Mouse (Mus musculus): Measurements from ENCODE around the gene Dcn. TPM values are rescaled to one million over a fixed set of nuclear protein-coding genes. Genes with fewer than 3 reads are reported as not detected.

Gene Dcn
- polyA plus RNA-seq (2015; fragmentation: Nextera tagmentation; extraction: Ambion mirVana) = 153 and 157 TPM in 2 replicates

DNA sequence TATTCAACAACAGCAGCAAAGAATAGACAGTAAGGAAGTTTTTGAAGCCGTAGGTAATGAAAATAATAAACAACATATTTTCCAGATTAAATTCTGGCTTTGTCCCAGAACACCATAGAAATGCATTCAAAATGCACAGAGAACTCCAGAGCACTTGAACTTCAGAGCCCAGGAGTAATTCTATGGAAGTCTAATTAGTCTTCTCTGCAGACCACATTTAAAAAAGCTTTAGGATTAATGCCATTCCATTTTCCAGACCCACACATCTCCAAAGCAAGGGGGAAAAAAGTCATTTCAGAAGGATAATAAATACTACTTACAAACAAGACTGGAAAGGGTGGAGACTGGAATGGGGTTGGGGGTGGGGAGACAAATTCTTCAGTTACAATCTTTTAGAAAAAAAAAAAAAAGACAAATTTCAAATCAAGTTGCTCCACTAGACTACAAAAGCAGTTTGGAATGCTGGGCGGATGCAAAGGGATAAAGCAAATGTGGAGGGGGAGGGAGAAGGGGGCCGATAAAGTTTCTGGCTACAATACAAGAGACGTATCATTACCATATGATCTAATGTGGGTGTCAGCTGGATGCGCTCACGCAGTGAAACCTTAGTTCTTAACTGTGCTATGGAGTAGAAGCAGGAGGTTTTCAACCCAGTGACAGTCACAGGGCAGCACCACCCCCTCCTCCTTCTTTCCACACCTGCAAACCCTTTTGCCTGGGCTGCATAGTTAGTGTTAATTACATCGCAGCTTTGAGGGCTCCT is at the start of gene Dcn:
TSS of gene Dcn (plus strand) at position 606 of the 763 bp plus-strand sequence.
- H3K27me3 ChIP-seq (ENCODE audit: insufficient read depth, low read length) = no peaks in the 10 kb centered on the region
- no peak within 1 kb of the TSS for H3K9ac ChIP-seq (replicated peaks)
- WGBS (ENCODE audit: insufficient replicate concordance) = 34% methylated on average over 7 of the region's 7 CpGs
- H3K9me3 ChIP-seq (ENCODE audit: low read length) = no peaks in the 10 kb centered on the region
- no peaks in the 10 kb centered on the region for H3K4me1 ChIP-seq (ENCODE audit: insufficient read depth)
- H3K4me3 ChIP-seq (ENCODE audit: low read depth, low read length) = 0 out of 2 replicates have a peak within 1 kb of the TSS, but pooled peaks have one; percentile 4
- DNase-seq = no peak
- TF ChIP-seq EP300 (IDR thresholded peaks at IDR 0.05; ENCODE audit: low read depth) (no peak), CTCF (IDR thresholded peaks at IDR 0.05; ENCODE audit: low read depth) (no peak)
- 0 out of 2 replicates have a peak within 1 kb of the TSS, but pooled peaks have one; percentile 4 for H3K27ac ChIP-seq (ENCODE audit: low read depth)
- no peaks in the 10 kb centered on the region for H3K36me3 ChIP-seq (replicated peaks; ENCODE audit: insufficient read depth, low read length)
- no peak for ATAC-seq
- H3K4me2 ChIP-seq (ENCODE audit: low read depth, low read length) = peak within 1 kb of the TSS; percentile 3; the same call in 1 of the 2 replicates

DNA sequence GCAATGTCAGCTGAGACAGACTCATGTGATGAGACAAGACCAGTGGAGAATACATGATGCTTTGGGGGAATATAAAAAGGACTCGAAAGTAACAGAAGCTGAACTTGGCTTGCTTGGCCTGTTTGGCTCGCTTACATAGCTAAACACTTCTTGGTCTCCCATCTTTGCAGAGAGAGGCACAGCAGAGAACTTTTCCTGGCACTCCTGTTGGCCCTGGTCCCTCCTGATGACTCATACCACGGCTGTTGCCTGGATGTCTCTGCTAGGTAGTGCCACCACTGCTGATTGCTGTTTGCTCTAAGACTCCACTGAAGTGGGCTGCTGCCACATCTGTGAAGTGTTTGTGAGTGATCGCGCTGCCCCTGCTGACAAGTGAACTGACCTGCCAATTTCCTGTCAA is 42.7 kb upstream of the Dcn start:
- Histone ChIP-seq H3K4me1 (ENCODE audit: insufficient read depth) (no peaks in the 10 kb centered on the region), H3K9me3 (ENCODE audit: low read length) (no peaks in the 10 kb centered on the region), H3K4me3 (ENCODE audit: low read depth, low read length) (no peak overlapping the region), H3K4me2 (ENCODE audit: low read depth, low read length) (no peak overlapping the region), H3K27ac (ENCODE audit: low read depth) (no peak overlapping the region), H3K9ac (replicated peaks) (no peak overlapping the region), H3K36me3 (replicated peaks; ENCODE audit: insufficient read depth, low read length) (no peaks in the 10 kb centered on the region), H3K27me3 (ENCODE audit: insufficient read depth, low read length) (no peaks in the 10 kb centered on the region)
- TF ChIP-seq CTCF (IDR thresholded peaks at IDR 0.05; ENCODE audit: low read depth) (no peak), EP300 (IDR thresholded peaks at IDR 0.05; ENCODE audit: low read depth) (no peak)
- 68% methylated on average over 5 of the region's 5 CpGs for WGBS (ENCODE audit: insufficient replicate concordance)
- DNase-seq (no peak), ATAC-seq (no peak)

DNA sequence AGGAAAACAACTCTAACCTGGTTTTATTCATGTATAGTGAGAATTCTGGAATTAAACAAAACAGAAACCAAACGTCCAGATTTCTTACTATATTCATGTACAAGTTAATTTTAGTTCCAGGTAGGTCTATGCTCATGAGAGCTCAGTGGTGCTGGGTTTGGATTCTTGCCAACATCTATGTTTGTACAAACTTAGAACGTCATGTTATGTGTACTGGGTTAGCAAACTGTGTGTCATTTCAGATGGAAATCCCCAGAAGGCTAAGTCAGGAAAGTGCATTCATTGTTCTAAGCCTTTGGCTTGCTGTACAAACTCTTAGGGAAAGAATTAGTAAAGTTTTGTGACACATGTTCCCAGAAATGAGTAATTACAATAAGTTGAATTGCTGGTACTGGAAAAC is 37.1 kb upstream of the Dcn start:
- no peaks in the 10 kb centered on the region for H3K27me3 ChIP-seq (ENCODE audit: insufficient read depth, low read length)
- H3K4me3 ChIP-seq (ENCODE audit: low read depth, low read length) = no peak overlapping the region
- H3K27ac ChIP-seq (ENCODE audit: low read depth) = no peak overlapping the region
- 37% methylated on average over 2 of the region's 2 CpGs for WGBS (ENCODE audit: insufficient replicate concordance)
- H3K4me1 ChIP-seq (ENCODE audit: insufficient read depth) = no peaks in the 10 kb centered on the region
- H3K9me3 ChIP-seq (ENCODE audit: low read length) = no peaks in the 10 kb centered on the region
- DNase-seq (no peak), ATAC-seq (0 out of 2 replicates have a peak, but pooled peaks have one; percentile 48)
- TF ChIP-seq CTCF (IDR thresholded peaks at IDR 0.05; ENCODE audit: low read depth) = no peak
- no peak for TF ChIP-seq EP300 (IDR thresholded peaks at IDR 0.05; ENCODE audit: low read depth)
- no peak overlapping the region for H3K9ac ChIP-seq (replicated peaks)
- no peak overlapping the region for H3K4me2 ChIP-seq (ENCODE audit: low read depth, low read length)
- H3K36me3 ChIP-seq (replicated peaks; ENCODE audit: insufficient read depth, low read length) = no peaks in the 10 kb centered on the region

DNA sequence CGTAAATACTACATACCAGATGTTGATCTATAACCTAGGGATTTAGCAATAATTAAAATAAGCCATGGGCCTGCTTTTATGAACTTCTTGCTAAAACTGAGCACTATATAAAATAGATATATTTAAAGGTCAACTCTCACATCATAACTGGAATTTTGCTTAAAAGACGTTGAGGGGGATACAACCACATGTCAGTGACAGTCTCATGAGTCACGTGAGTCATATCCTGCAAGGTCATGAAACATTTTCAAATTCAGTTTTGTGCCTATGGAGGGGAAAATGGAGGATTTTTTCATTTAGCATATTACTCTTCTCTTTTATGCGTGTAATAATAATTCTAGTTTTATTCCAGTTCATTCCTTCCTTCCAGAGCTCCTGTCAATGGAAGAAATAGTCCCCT is 32.9 kb upstream of the Dcn start:
- Histone ChIP-seq H3K9me3 (ENCODE audit: low read length) (no peaks in the 10 kb centered on the region), H3K27ac (ENCODE audit: low read depth) (no peak overlapping the region), H3K27me3 (ENCODE audit: insufficient read depth, low read length) (no peaks in the 10 kb centered on the region), H3K36me3 (replicated peaks; ENCODE audit: insufficient read depth, low read length) (no peaks in the 10 kb centered on the region), H3K9ac (replicated peaks) (no peak overlapping the region), H3K4me3 (ENCODE audit: low read depth, low read length) (no peak overlapping the region), H3K4me1 (ENCODE audit: insufficient read depth) (no peaks in the 10 kb centered on the region), H3K4me2 (ENCODE audit: low read depth, low read length) (no peak overlapping the region)
- DNase-seq (no peak), ATAC-seq (no peak)
- TF ChIP-seq CTCF (IDR thresholded peaks at IDR 0.05; ENCODE audit: low read depth) (no peak), EP300 (IDR thresholded peaks at IDR 0.05; ENCODE audit: low read depth) (no peak)
- 65% methylated on average over 4 of the region's 4 CpGs for WGBS (ENCODE audit: insufficient replicate concordance)

DNA sequence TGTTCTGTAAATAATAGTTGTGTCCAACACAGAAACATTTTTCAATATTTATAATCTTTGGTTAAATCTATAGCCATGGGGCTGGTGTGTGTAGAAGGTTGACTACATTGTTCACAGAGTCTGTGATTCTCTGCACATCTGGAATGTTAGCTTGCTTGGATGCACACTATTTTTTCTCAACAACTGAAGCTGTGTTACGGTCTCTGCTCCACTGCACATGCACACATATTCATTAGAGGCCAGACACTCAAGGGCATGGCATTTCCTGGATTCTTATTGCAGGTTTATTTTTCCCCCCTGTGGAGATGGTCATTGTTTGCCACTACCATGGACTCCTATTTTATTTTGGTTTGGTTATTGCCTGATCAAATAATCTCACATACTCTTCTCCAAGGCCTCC is 26.5 kb upstream of the Dcn start:
- Histone ChIP-seq H3K4me1 (ENCODE audit: insufficient read depth) (no peaks in the 10 kb centered on the region), H3K9me3 (ENCODE audit: low read length) (no peaks in the 10 kb centered on the region), H3K9ac (replicated peaks) (no peak overlapping the region), H3K27ac (ENCODE audit: low read depth) (no peak overlapping the region), H3K4me2 (ENCODE audit: low read depth, low read length) (no peak overlapping the region), H3K27me3 (ENCODE audit: insufficient read depth, low read length) (no peaks in the 10 kb centered on the region), H3K36me3 (replicated peaks; ENCODE audit: insufficient read depth, low read length) (no peaks in the 10 kb centered on the region), H3K4me3 (ENCODE audit: low read depth, low read length) (no peak overlapping the region)
- TF ChIP-seq EP300 (IDR thresholded peaks at IDR 0.05; ENCODE audit: low read depth) (no peak), CTCF (IDR thresholded peaks at IDR 0.05; ENCODE audit: low read depth) (no peak)
- no peak for ATAC-seq
- WGBS (ENCODE audit: insufficient replicate concordance) = 52% methylated on average over 1 of the region's 1 CpGs
- no peak for DNase-seq

DNA sequence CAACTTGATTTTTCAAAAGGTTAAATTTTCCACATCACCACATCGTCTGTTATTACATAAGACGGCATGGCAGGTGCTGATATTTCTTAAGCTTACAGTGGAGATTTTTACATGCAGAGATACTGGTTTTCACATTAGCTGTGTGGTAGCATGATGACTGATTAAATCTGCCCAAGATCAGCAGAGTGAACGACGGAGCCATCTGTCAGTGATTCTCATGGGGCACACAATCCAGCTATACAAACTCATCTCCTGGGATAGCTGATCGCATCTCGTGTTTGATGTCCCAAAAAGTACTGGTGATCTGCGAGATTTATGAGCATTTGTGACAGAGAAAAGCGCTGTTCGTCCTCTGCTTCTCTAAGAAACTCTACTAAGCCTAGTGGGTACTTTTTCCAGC is 25.9 kb upstream of the Dcn start:
- H3K4me1 ChIP-seq (ENCODE audit: insufficient read depth) = no peaks in the 10 kb centered on the region
- 76% methylated on average over 9 of the region's 9 CpGs for WGBS (ENCODE audit: insufficient replicate concordance)
- ATAC-seq (no peak), DNase-seq (no peak)
- H3K9ac ChIP-seq (replicated peaks) = no peak overlapping the region
- H3K27ac ChIP-seq (ENCODE audit: low read depth) = no peak overlapping the region
- H3K27me3 ChIP-seq (ENCODE audit: insufficient read depth, low read length) = no peaks in the 10 kb centered on the region
- TF ChIP-seq CTCF (IDR thresholded peaks at IDR 0.05; ENCODE audit: low read depth) (no peak), EP300 (IDR thresholded peaks at IDR 0.05; ENCODE audit: low read depth) (no peak)
- no peak overlapping the region for H3K4me2 ChIP-seq (ENCODE audit: low read depth, low read length)
- H3K9me3 ChIP-seq (ENCODE audit: low read length) = no peaks in the 10 kb centered on the region
- no peaks in the 10 kb centered on the region for H3K36me3 ChIP-seq (replicated peaks; ENCODE audit: insufficient read depth, low read length)
- no peak overlapping the region for H3K4me3 ChIP-seq (ENCODE audit: low read depth, low read length)
